Mouse (Mus musculus) midbrain, embryonic 11.5 days (tissue): ENCODE data around the gene Noc4l. TPM values are rescaled to one million over a fixed set of nuclear protein-coding genes. Genes with fewer than 3 reads are reported as not detected.
A peak's percentile ranks its signal among the peaks of the same experiment; 100 is the strongest.

ENCODE experiments used
- ATAC-seq: fragments of 200-750 bp; cut with Nextera tagmentation; 2 replicates; pipeline ENCODE4 v1.8.0; 2017; ENCODE audit warnings: moderate TSS enrichment, moderate library complexity; ENCODE audit not compliant: low FRiP score
- DNase-seq: peaks from one replicate; pipeline ENCODE4 v3.0.0; 2015; ENCODE audit warnings: low spot score; ENCODE audit errors: missing footprints
- H3K27ac ChIP-seq: fragments of 300-500 bp; sonication (generic); 2 replicates; pipeline ENCODE4 v1.5.1; 2014; ENCODE audit warnings: low read depth, low read length
- H3K27me3 ChIP-seq: fragments of 300-500 bp; sonication (generic); 2 replicates; pipeline ENCODE4 v1.6.1; 2014; ENCODE audit warnings: mild to moderate bottlenecking, low read length, moderate library complexity, mixed read lengths; ENCODE audit not compliant: control insufficient read depth, insufficient read depth
- H3K36me3 ChIP-seq: fragments of 300-500 bp; sonication (generic); 2 replicates; pipeline ENCODE4 v1.6.1; 2014; ENCODE audit warnings: mild to moderate bottlenecking, low read length, moderate library complexity, mixed read lengths; ENCODE audit not compliant: control insufficient read depth, insufficient read depth
- H3K4me1 ChIP-seq: fragments of 300-500 bp; sonication (generic); 2 replicates; pipeline ENCODE4 v1.6.1; 2014; ENCODE audit warnings: low read length; ENCODE audit not compliant: control insufficient read depth, insufficient read depth
- H3K4me2 ChIP-seq: fragments of 300-500 bp; sonication (generic); 2 replicates; pipeline ENCODE4 v1.6.1; 2014; ENCODE audit warnings: mild to moderate bottlenecking, moderate library complexity
- H3K4me3 ChIP-seq: fragments of 300-500 bp; sonication (generic); 2 replicates; pipeline ENCODE4 v1.5.1; 2014; ENCODE audit warnings: low read depth, low read length
- H3K9ac ChIP-seq: fragments of 300-500 bp; sonication (generic); 2 replicates; pipeline ENCODE4 v1.6.1; 2014; ENCODE audit warnings: low read length
- H3K9me3 ChIP-seq: fragments of 300-500 bp; sonication (generic); 2 replicates; pipeline ENCODE4 v1.6.1; 2016; ENCODE audit warnings: low read length; ENCODE audit not compliant: control insufficient read depth
- WGBS: fragments of 180-500 bp; shearing (Covaris S2); extraction: QIAGEN DNeasy Blood & Tissue Kit; methylation state at CpG from one replicate; pipeline ENCODE4 v1.1.7; 2014; 5-methylcytosine and 5-hydroxymethylcytosine counted together
- polyA plus RNA-seq: library from polyadenylated mRNA; unstranded; fragments of >200 nt; fragmentation: Nextera tagmentation; extraction: Ambion mirVana; gene quantifications from 2 replicates; pipeline ENCODE4 v1.2.1, GENCODE M21; 2014

Noc4l gene
- polyA plus RNA-seq, 1 experiment from 2014 or later: 54.7 TPM

- Histone ChIP-seq H3K9ac (no peak overlapping the region), H3K9me3 (no peaks in the 10 kb centered on the region), H3K4me2 (no peak overlapping the region), H3K4me3 (no peak overlapping the region), H3K36me3 (peaks cover 26% of the 10 kb centered on the region), H3K4me1 (no peaks in the 10 kb centered on the region), H3K27ac (no peak overlapping the region), H3K27me3 (no peaks in the 10 kb centered on the region)
- ATAC-seq (no peak), DNase-seq (no peak)
Observed at GRCm38 (mm10) chr5:110646377-110646776, 6.8 kb downstream of the Noc4l start.

DNA sequence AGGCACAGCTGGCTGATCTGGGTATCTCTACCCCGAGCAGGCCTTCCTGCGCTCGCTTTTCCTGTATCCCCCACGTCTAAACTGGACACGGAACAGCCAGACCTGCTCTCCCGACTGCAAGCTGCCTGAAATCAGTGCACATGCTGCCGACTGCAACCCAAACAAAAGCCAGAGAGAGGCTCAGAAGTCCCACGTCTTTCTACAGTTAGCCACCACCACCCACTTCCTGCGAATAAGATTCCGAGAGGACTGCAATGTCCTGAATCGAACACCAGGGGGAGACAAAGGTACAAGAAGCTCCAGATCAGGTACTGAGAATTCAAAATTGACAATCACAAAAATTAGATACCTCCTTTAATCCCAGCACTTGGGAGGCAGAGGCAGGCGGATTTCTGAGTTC lies 13.8 kb downstream of the Noc4l start:
- Histone ChIP-seq H3K27ac (no peak overlapping the region), H3K4me2 (no peak overlapping the region), H3K9ac (peak overlapping the region; percentile 33; the same call in 1 of the 2 replicates), H3K4me1 (no peaks in the 10 kb centered on the region), H3K27me3 (no peaks in the 10 kb centered on the region), H3K9me3 (no peaks in the 10 kb centered on the region), H3K36me3 (no peaks in the 10 kb centered on the region), H3K4me3 (no peak overlapping the region)
- DNase-seq (peak; percentile 95), ATAC-seq (no peak; the same call in 1 of the 2 replicates)
- 27% methylated on average over 12 of the region's 12 CpGs for WGBS

DNA sequence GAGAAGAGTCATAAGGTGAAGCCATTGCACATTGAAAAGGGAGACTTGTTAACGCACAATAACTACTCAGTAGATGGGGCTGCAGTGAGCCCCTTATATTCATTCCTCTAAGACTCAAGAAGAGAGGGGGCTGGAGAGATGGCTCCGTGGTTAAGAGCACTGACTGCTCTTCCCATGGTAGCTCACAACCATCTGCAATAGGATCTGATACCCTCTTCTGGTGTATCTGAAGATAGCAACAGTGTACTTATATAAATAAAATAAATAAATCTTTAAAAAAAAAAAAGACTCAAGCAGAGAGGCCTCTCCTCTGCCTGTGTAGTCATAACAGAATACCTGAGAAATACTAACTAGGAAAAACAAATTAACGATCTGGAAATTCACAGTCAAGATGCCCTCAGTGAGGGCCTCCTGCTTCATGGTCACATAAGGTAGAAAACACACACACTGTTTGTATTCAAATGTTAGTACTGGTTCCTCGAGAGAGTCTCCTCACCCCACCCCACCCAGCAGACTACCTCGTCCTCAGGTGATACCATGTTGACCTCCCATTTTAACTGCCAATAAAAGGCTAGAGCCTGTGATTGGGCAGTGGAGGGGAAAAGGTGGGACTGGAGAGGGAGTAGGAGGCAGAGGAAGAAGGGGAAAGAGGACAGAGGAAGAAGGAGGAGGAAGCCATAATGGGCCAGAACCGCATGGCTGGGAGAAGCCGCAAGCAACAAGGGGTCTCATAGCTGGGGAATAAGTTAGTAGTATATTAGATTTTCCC lies 14.7 kb downstream of the Noc4l start:
- no peaks in the 10 kb centered on the region for H3K9me3 ChIP-seq
- H3K4me1 ChIP-seq: no peaks in the 10 kb centered on the region
- H3K27me3 ChIP-seq: no peaks in the 10 kb centered on the region
- no peak overlapping the region for H3K4me3 ChIP-seq
- H3K36me3 ChIP-seq: no peaks in the 10 kb centered on the region
- no peak overlapping the region for H3K27ac ChIP-seq
- 84% methylated on average over 7 of the region's 7 CpGs for WGBS
- DNase-seq (no peak), ATAC-seq (no peak)
- H3K9ac ChIP-seq: no peak overlapping the region
- no peak overlapping the region for H3K4me2 ChIP-seq

DNA sequence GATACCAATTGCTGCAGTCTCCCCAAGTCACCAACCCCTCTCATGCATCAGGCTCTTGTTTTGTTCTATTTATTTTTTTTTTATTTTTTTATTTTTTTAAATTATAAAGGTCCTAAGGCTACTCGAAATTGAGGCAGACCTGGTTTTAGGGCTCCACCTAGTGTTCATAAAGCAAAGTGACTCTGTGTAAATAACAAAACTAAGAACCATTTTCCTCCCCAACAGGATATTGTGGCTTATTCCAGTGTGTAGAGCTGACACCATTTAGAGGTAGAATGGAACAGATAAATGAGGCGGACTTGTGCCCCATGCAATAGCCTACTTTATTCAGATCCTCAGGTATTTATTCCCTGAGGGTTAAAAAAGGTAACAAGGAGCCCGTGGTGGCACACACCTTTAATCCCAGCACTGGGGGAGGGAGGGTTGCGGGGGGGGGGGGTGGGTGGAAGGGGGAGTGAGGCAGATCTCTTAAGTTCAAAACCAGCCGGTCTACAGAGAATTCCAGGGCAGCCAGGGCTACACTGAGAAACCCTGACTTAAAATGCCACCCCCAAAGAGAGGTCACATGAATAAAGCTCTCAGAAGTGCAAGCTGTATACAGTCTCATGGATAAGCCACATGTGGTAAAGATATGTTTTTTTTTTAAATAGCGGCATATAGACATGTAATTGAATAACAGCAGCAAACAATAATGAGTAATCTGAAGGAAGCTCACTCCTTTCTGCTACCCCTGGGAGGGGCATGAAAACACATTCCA lies 17.1 kb downstream of the Noc4l start:
- Histone ChIP-seq H3K4me2 (no peak overlapping the region), H3K27ac (no peak overlapping the region), H3K27me3 (no peaks in the 10 kb centered on the region), H3K9me3 (no peaks in the 10 kb centered on the region), H3K9ac (no peak overlapping the region), H3K4me3 (no peak overlapping the region), H3K4me1 (no peaks in the 10 kb centered on the region), H3K36me3 (no peaks in the 10 kb centered on the region)
- 43% methylated on average over 6 of the region's 6 CpGs for WGBS
- no peak for ATAC-seq
- peak; percentile 92 for DNase-seq

- H3K4me3 ChIP-seq: no peak overlapping the region
- no peak overlapping the region for H3K4me2 ChIP-seq
- DNase-seq (no peak), ATAC-seq (no peak)
- H3K27me3 ChIP-seq: no peaks in the 10 kb centered on the region
- no peaks in the 10 kb centered on the region for H3K36me3 ChIP-seq
- H3K9ac ChIP-seq: no peak overlapping the region
- no peaks in the 10 kb centered on the region for H3K9me3 ChIP-seq
- H3K4me1 ChIP-seq: peaks cover 3% of the 10 kb centered on the region; the same call in 1 of the 2 replicates
- 87% methylated on average over 2 of the region's 2 CpGs for WGBS
- no peak overlapping the region for H3K27ac ChIP-seq
Observed at GRCm38 (mm10) chr5:110629525-110630120, 23.6 kb downstream of the Noc4l start.

- WGBS: 28% methylated on average over 19 of the region's 19 CpGs
Observed at GRCm38 (mm10) chr5:110628156-110628555, 25.1 kb downstream of the Noc4l start.

DNA sequence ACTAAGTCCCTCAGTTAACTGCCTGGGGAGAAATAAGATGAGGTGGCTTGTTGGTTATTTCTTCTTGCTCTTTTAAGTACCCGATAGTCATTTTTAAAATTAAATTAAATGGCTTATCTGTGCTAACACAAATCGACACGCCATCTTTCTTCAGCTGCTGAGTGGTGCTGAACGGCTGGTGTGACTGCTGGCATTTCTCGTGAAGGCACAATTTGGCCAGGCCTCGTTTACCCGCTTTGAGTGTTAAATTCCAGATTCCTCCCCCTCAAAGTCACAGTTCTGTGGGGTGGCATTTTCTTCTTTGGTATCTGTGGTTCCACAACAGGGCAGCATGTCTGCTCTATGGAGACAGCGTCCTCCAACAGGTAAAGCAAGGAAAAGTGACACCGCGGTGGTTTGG lies 25.9 kb downstream of the Noc4l start:
- Histone ChIP-seq H3K4me3 (no peak overlapping the region), H3K4me1 (peaks cover 3% of the 10 kb centered on the region; the same call in 1 of the 2 replicates), H3K9me3 (no peaks in the 10 kb centered on the region), H3K4me2 (no peak overlapping the region), H3K27me3 (no peaks in the 10 kb centered on the region), H3K27ac (no peak overlapping the region), H3K9ac (no peak overlapping the region), H3K36me3 (no peaks in the 10 kb centered on the region)
- WGBS: 83% methylated on average over 10 of the region's 10 CpGs
- no peak for DNase-seq
- ATAC-seq: no peak

More at GRCm38 (mm10) chr5:110628156-110628555, 25.1 kb downstream of the Noc4l start:
- Histone ChIP-seq H3K36me3 (no peaks in the 10 kb centered on the region), H3K27me3 (no peaks in the 10 kb centered on the region), H3K27ac (no peak overlapping the region), H3K4me1 (peaks cover 3% of the 10 kb centered on the region; the same call in 1 of the 2 replicates), H3K9me3 (no peaks in the 10 kb centered on the region), H3K4me2 (peak overlapping the region; percentile 22), H3K4me3 (no peak overlapping the region), H3K9ac (0 out of 2 replicates have a peak overlapping the region, but pooled peaks have one; percentile 5)
- no peak for DNase-seq
- no peak for ATAC-seq

DNA sequence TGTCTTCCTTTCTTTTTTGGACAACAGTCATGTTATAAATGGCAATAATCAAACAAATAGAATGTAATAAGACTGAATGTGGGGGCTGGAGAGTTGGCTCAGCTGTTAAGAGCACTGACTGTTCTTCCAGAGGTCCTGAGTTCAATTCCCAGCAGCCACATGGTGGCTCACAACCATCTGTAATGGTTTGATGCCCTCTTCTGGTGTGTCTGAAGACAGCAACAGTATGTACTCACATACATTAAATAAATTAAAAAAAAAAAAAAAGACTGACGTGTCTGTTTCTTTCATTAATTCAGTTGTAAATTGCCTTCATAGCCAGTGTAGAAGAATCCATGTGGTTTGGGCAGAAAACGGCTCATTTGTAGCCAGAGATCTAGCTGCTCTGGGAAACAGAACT lies 28.9 kb downstream of the Noc4l start:
- Histone ChIP-seq H3K27ac (no peak overlapping the region), H3K9me3 (no peaks in the 10 kb centered on the region), H3K4me2 (no peak overlapping the region), H3K4me1 (peaks cover 3% of the 10 kb centered on the region; the same call in 1 of the 2 replicates), H3K9ac (no peak overlapping the region), H3K27me3 (no peaks in the 10 kb centered on the region), H3K4me3 (no peak overlapping the region), H3K36me3 (no peaks in the 10 kb centered on the region)
- no peak for ATAC-seq
- no peak for DNase-seq
- 87% methylated on average over 2 of the region's 2 CpGs for WGBS

DNA sequence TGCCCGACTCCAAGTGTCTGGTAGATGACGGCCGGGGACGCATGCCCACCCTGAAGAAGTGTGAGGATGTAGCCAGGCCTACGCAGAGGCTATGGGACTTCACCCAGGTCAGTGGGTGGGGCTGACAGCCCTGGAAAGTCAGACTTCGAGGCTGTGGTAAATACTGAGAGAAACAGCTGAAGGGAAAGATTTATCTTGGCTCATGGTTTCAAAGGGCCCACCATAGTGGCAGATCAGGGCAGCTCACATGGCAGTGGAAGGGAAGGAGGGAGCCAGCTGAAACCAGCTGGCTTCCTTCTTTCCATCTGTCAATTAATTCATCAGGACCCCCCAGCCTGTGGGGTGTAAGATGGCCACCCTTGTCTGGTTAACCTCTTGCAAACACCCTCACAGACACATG lies 34.0 kb downstream of the Noc4l start:
- Histone ChIP-seq H3K27me3 (no peaks in the 10 kb centered on the region), H3K9me3 (no peaks in the 10 kb centered on the region), H3K4me3 (no peak overlapping the region), H3K36me3 (no peaks in the 10 kb centered on the region), H3K9ac (no peak overlapping the region), H3K4me2 (no peak overlapping the region), H3K4me1 (no peaks in the 10 kb centered on the region), H3K27ac (no peak overlapping the region)
- WGBS: 93% methylated on average over 6 of the region's 6 CpGs
- DNase-seq: no peak
- no peak for ATAC-seq
